Mouse (Mus musculus) thymus, adult 2 months (tissue): ENCODE results near the gene Sncg.

Experiments
- CTCF ChIP-seq: fragments of 200-500 bp; IDR thresholded peaks from 2 replicates; pipeline ENCODE4 v1.5.1; 2012; ENCODE audit warnings: mild to moderate bottlenecking, control low read depth, low read length, moderate library complexity, borderline replicate concordance; ENCODE audit not compliant: control insufficient read depth, poor library complexity, insufficient read depth; ENCODE audit errors: extremely low read depth
- POLR2A ChIP-seq: fragments of 200-500 bp; IDR thresholded peaks from 2 replicates; pipeline ENCODE4 v1.6.1; 2012; ENCODE audit warnings: mild to moderate bottlenecking, low read length, control low read depth, moderate library complexity; ENCODE audit not compliant: control insufficient read depth, poor library complexity, insufficient read depth; ENCODE audit errors: extremely low read depth

DNA sequence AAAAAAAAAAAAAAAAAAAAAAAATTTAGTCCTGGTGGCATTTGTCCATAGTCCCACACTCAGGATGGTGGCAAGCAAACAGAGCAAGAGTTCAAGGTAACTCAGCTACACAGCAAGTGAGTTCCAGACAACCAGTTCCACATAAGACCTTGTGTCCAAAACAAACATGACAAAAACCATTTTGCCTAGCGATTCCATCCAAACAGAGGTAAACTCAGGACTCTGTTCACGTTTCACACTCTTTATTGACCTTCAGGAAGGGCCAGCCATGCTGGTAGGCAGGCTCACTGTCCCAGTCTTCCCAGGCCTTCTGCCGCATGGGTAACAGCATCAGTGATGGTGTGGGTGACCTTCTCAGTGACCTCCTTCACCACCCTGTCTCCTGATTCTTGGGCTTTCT lies 22.9 kb downstream of the Sncg start:
- TF ChIP-seq POLR2A: no peak
- TF ChIP-seq CTCF: no peak
